Mouse (Mus musculus) CH12.LX (cell line): ENCODE results near the gene Dusp22. TPM values are rescaled to one million over a fixed set of nuclear protein-coding genes. Genes with fewer than 3 reads are reported as not detected.

Experiments
- DNase-seq: peaks from one replicate; pipeline ENCODE4 v3.0.0-alpha.2; 2013; ENCODE audit errors: extremely low read depth
- H3K27ac ChIP-seq: 2 replicates; pipeline ENCODE4 v1.5.1; 2012; ENCODE audit warnings: low read depth, mild to moderate bottlenecking, control low read depth, moderate library complexity; ENCODE audit not compliant: insufficient read depth
- H3K27me3 ChIP-seq: replicated peaks from 2 replicates; pipeline ENCODE3; 2012; ENCODE audit warnings: inconsistent platforms
- H3K36me3 ChIP-seq, 2 experiments: replicated peaks in 1 of 2; 2 replicates each; pipeline versions ENCODE3 to v1.6.1; 2012; ENCODE audit warnings: inconsistent platforms in 1 of 2, low read length in 1 of 2, mild to moderate bottlenecking in 1 of 2, mixed read lengths in 1 of 2, moderate library complexity in 1 of 2; ENCODE audit not compliant: control insufficient read depth in 1 of 2, insufficient read depth in 1 of 2
- H3K4me1 ChIP-seq, 2 experiments: 2 replicates each; pipeline ENCODE4 v1.6.1; 2012; ENCODE audit warnings: inconsistent platforms in 1 of 2, moderate library complexity in 1 of 2; ENCODE audit not compliant: insufficient read depth in 2 of 2, control insufficient read depth in 1 of 2
- H3K4me2 ChIP-seq: 2 replicates; pipeline ENCODE4 v1.6.1; 2012; ENCODE audit warnings: low read depth, mild to moderate bottlenecking, control low read depth; ENCODE audit not compliant: poor library complexity, insufficient read depth, severe bottlenecking
- H3K4me3 ChIP-seq, 3 experiments: fragments of 150-350 bp in 1 of 3; sonication (generic) in 1 of 3; replicated peaks in 1 of 3; 2 replicates each; pipeline versions ENCODE3 to v1.5.1; 2011 to 2012; ENCODE audit warnings: low read depth in 2 of 3, low read length in 2 of 3, mild to moderate bottlenecking in 2 of 3, moderate library complexity in 2 of 3, control low read depth in 1 of 3, improper control_type of control experiment in 1 of 3, inconsistent platforms in 1 of 3, mixed read lengths in 1 of 3; ENCODE audit not compliant: poor library complexity in 1 of 3
- H3K79me2 ChIP-seq: replicated peaks from 2 replicates; pipeline ENCODE4 v1.6.1; 2012; ENCODE audit warnings: mild to moderate bottlenecking, moderate library complexity; ENCODE audit not compliant: control insufficient read depth, poor library complexity, insufficient read depth, severe bottlenecking; ENCODE audit errors: extremely low read depth
- H3K9ac ChIP-seq: 2 replicates; pipeline ENCODE4 v1.6.1; 2012; ENCODE audit warnings: low read depth, mild to moderate bottlenecking, control low read depth, moderate library complexity; ENCODE audit not compliant: insufficient read depth
- H3K9me3 ChIP-seq: replicated peaks from 2 replicates; pipeline ENCODE3; 2012; ENCODE audit warnings: low read length, inconsistent platforms, mixed read lengths
- CHD1 ChIP-seq: IDR thresholded peaks from 2 replicates; pipeline ENCODE4 v1.6.1; 2012; ENCODE audit warnings: low read depth, low read length, improper control_type of control experiment, inconsistent platforms
- CTCF ChIP-seq, 2 experiments: IDR thresholded peaks in 1 of 2; conservative IDR thresholded peaks in 1 of 2; 2 replicates each; pipeline ENCODE4 v1.5.1; 2011 to 2012; ENCODE audit warnings: low read depth in 2 of 2, low read length in 2 of 2, improper control_type of control experiment in 1 of 2, inconsistent platforms in 1 of 2, mild to moderate bottlenecking in 1 of 2, moderate library complexity in 1 of 2
- ELF1 ChIP-seq: IDR thresholded peaks from 2 replicates; pipeline ENCODE4 v1.6.1; 2014; ENCODE audit warnings: low read depth, mild to moderate bottlenecking, inconsistent platforms, low read length, improper control_type of control experiment
- GABPA ChIP-seq: IDR thresholded peaks from 2 replicates; pipeline ENCODE4 v1.6.1; 2012; ENCODE audit warnings: low read depth, low read length, improper control_type of control experiment, inconsistent platforms; ENCODE audit not compliant: insufficient replicate concordance
- HCFC1 ChIP-seq: IDR thresholded peaks from 2 replicates; pipeline ENCODE4 v1.6.1; 2012; ENCODE audit warnings: low read depth, mild to moderate bottlenecking, inconsistent platforms, low read length, improper control_type of control experiment
- IRF4 ChIP-seq: IDR thresholded peaks from 2 replicates; pipeline ENCODE4 v1.6.1; 2014; ENCODE audit warnings: low read depth, mild to moderate bottlenecking, inconsistent platforms, low read length, improper control_type of control experiment
- KAT2A ChIP-seq: IDR thresholded peaks from 2 replicates; pipeline ENCODE4 v1.6.1; 2012; ENCODE audit warnings: low read length, improper control_type of control experiment, inconsistent platforms; ENCODE audit not compliant: insufficient replicate concordance
- MAX ChIP-seq: IDR thresholded peaks from 2 replicates; pipeline ENCODE4 v1.6.1; 2011; ENCODE audit warnings: low read length, improper control_type of control experiment
- MEF2A ChIP-seq: IDR thresholded peaks from 2 replicates; pipeline ENCODE4 v1.6.1; 2014; ENCODE audit warnings: low read depth, mild to moderate bottlenecking, inconsistent platforms, low read length, improper control_type of control experiment, borderline replicate concordance
- MXI1 ChIP-seq: IDR thresholded peaks from 2 replicates; pipeline ENCODE4 v1.6.1; 2011; ENCODE audit warnings: mild to moderate bottlenecking, low read depth, low read length, improper control_type of control experiment
- MYC ChIP-seq: IDR thresholded peaks from 2 replicates; pipeline ENCODE4 v1.6.1; 2011; ENCODE audit warnings: low read depth, mild to moderate bottlenecking, improper control_type of control experiment, low read length
- NELFE ChIP-seq: IDR thresholded peaks from 2 replicates; pipeline ENCODE4 v1.6.1; 2011; ENCODE audit warnings: low read depth, low read length, improper control_type of control experiment
- NRF1 ChIP-seq: IDR thresholded peaks from 2 replicates; pipeline ENCODE4 v1.6.1; 2014; ENCODE audit warnings: low read depth, mild to moderate bottlenecking, inconsistent platforms, low read length, improper control_type of control experiment, moderate library complexity
- PAX5 ChIP-seq: IDR thresholded peaks from 2 replicates; pipeline ENCODE4 v1.6.1; 2012; ENCODE audit warnings: low read length, inconsistent platforms, mixed read lengths
- POLR2A ChIP-seq: IDR thresholded peaks from 2 replicates; pipeline ENCODE4 v1.6.1; 2011; ENCODE audit warnings: low read depth, mild to moderate bottlenecking, improper control_type of control experiment, low read length
- POLR2AphosphoS2 ChIP-seq: IDR thresholded peaks from 2 replicates; pipeline ENCODE4 v1.6.1; 2011; ENCODE audit warnings: low read depth, low read length, improper control_type of control experiment
- RAD21 ChIP-seq: IDR thresholded peaks from 2 replicates; pipeline ENCODE4 v1.6.1; 2011; ENCODE audit warnings: low read depth, mild to moderate bottlenecking, low read length, improper control_type of control experiment, moderate library complexity
- RCOR1 ChIP-seq: conservative IDR thresholded peaks from 2 replicates; pipeline ENCODE4 v1.6.1; 2012; ENCODE audit warnings: low read depth, mild to moderate bottlenecking, inconsistent platforms, low read length, improper control_type of control experiment
- SIN3A ChIP-seq: IDR thresholded peaks from 2 replicates; pipeline ENCODE4 v1.6.1; 2012; ENCODE audit warnings: low read length, improper control_type of control experiment, inconsistent platforms
- TBP ChIP-seq: conservative IDR thresholded peaks from 2 replicates; pipeline ENCODE4 v1.6.1; 2011; ENCODE audit warnings: low read depth, low read length, improper control_type of control experiment
- TCF12 ChIP-seq: IDR thresholded peaks from 2 replicates; pipeline ENCODE4 v1.6.1; 2014; ENCODE audit warnings: low read depth, mild to moderate bottlenecking, inconsistent platforms, low read length, improper control_type of control experiment
- UBTF ChIP-seq: IDR thresholded peaks from 2 replicates; pipeline ENCODE4 v1.6.1; 2012; ENCODE audit warnings: low read depth, mild to moderate bottlenecking, inconsistent platforms, low read length, improper control_type of control experiment, moderate library complexity
- USF2 ChIP-seq: conservative IDR thresholded peaks from 2 replicates; pipeline ENCODE4 v1.6.1; 2011; ENCODE audit warnings: low read depth, low read length, improper control_type of control experiment
- ZMIZ1 ChIP-seq: IDR thresholded peaks from 2 replicates; pipeline ENCODE4 v1.6.1; 2012; ENCODE audit warnings: low read depth, mild to moderate bottlenecking, inconsistent platforms, low read length, improper control_type of control experiment
- ZNF384 ChIP-seq: IDR thresholded peaks from 2 replicates; pipeline ENCODE4 v1.6.1; 2012; ENCODE audit warnings: low read depth, low read length, improper control_type of control experiment, inconsistent platforms
- dilution Hi-C: fragments of 300-500 bp; cut with MboI; formaldehyde crosslinking; loops from 2 replicates; pipeline ENCODE4 v1.14.3; 2020; ENCODE audit warnings: low sequenced_read_pairs; ENCODE audit not compliant: extremely low pct_unique_long_range_greater_than_20kb, extremely low pct_ligation_motif_present
- in situ Hi-C: fragments of 300-500 bp; cut with MboI; formaldehyde crosslinking; loops from 3 replicates; pipeline ENCODE4 v1.14.3; 2019; ENCODE audit warnings: low sequenced_read_pairs, low pct_ligation_motif_present, low pct_unique_long_range_greater_than_20kb, mixed read lengths
- polyA plus RNA-seq: library from polyadenylated mRNA; unstranded; fragments of >175 nt; gene quantifications from 2 replicates; pipeline ENCODE4 v1.2.1, GENCODE M21; 2012; ENCODE audit warnings: low read depth; ENCODE audit not compliant: insufficient read length
- total RNA-seq, 2 experiments: library from RNA; depleted of rRNA; stranded (reverse); fragments of 300-350 nt in 1 of 2; fragments of >200 nt in 1 of 2; gene quantifications; 2 replicates each; pipeline ENCODE4 v1.2.3; 2012 to 2014

Gene Dusp22
- total and polyA plus RNA-seq, 3 experiments: 18.0 to 28.7 (median 22.5) TPM

- TF ChIP-seq MXI1 (peak; percentile 84), RAD21 (no peak; the same call in 1 of the 2 replicates), CTCF (conservative IDR thresholded peaks at IDR 0.05 in 1 of 2, IDR thresholded peaks at IDR 0.05 in 1 of 2; ENCODE audit: low read depth in 2 of 2, low read length in 2 of 2) (no peak; a peak in 1 of 4 replicates), PAX5 (no peak), MAX (peak; percentile 28; the same call in 1 of the 2 replicates), USF2 (no peak), MYC (peak; percentile 77), NELFE (no peak), KAT2A (no peak), GABPA (no peak), RCOR1 (no peak)
These were observed 87.7 kb downstream of the Dusp22 start (continued) for GRCm38 (mm10) chr13:30747504-30747903.

DNA sequence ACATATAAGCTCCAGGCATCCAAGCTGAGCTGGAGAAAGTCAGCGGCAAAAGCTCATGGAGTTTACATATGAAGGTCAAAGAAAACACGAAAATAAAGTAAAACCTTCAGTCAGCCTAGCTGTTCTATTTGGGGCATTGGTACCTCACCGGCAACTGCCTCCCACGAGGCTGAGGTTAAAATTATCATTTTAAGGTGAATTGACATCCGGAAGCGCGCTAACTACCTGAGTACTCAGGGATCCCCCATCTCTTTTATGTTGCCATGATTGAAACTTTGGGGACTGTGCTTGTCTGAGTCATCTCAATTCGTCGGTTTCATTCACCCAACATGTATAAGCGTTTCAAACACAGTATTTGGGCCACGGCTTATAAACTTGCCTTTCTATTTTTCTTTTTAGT, 88.5 kb downstream of the Dusp22 start:
- peaks cover 23 to 29% of the 10 kb centered on the region in 2 experiments for H3K36me3 ChIP-seq
- H3K79me2 ChIP-seq: peaks cover 43% of the 10 kb centered on the region
- TF ChIP-seq ELF1 (0 out of 2 replicates have a peak, but pooled peaks have one; percentile 15), TCF12 (peak; percentile 9; the same call in 1 of the 2 replicates), MXI1 (no peak)
- H3K4me1 ChIP-seq: peaks cover 9 to 41% of the 10 kb centered on the region in 2 experiments
- DNase-seq: no peak
- no peaks in the 10 kb centered on the region for H3K9me3 ChIP-seq
- peak overlapping the region; percentile 87 to 98 (median 90) for H3K4me3 ChIP-seq
- no peaks in the 10 kb centered on the region for H3K27me3 ChIP-seq
- peak overlapping the region; percentile 57; the same call in 1 of the 2 replicates for H3K27ac ChIP-seq
- H3K9ac ChIP-seq: peak overlapping the region; percentile 79
- dilution Hi-C loops: no loop called here
- in situ Hi-C loops: no loop called here
- H3K4me2 ChIP-seq: peak overlapping the region; percentile 96

DNA sequence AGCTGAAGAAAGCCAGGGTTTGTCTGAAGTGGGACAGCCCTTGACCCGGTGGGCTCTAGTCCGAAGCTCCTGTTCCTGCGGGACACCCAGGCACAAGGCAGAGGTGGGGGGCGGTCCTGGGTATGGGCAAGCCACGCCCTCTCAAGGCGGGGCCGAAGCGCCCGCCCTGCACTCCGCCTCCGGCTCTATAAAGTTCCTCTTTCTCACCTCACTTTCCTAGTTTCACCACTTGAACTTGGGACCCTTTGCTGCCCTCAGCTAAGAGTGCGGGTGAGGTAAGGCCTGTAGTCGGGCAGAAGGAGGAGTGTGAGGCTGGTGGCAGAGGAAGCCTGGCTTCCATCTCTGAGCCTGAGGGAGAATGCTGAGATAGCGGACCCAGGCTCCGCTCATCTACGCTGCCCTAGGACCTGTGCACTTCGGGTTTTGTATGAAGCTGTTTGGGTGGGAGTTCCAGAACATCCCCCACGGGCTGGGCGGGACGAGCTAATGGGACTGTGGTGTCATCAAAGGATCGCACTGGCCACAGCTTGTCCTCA, 89.3 kb downstream of the Dusp22 start, which contains the start of gene Irf4:
Irf4 (plus strand) TSS at position 206 of the 536 bp plus-strand sequence.
- Histone ChIP-seq H3K4me1 (peaks cover 11 to 43% of the 10 kb centered on the region in 2 experiments), H3K36me3 (peaks cover 25 to 36% of the 10 kb centered on the region in 2 experiments), H3K27me3 (no peaks in the 10 kb centered on the region), H3K4me2 (peak within 1 kb of the TSS; percentile 96), H3K79me2 (peaks cover 51% of the 10 kb centered on the region), H3K9ac (peak within 1 kb of the TSS; percentile 91), H3K4me3 (peak within 1 kb of the TSS; percentile 87 to 98 (median 90)), H3K9me3 (no peaks in the 10 kb centered on the region), H3K27ac (peak within 1 kb of the TSS; percentile 83)
- peak; percentile 98 for TF ChIP-seq TBP
- peak; percentile 56; the same call in 1 of the 2 replicates for TF ChIP-seq IRF4
- TF ChIP-seq NELFE: peak; percentile 100
- TF ChIP-seq MYC: 0 out of 2 replicates have a peak, but pooled peaks have one; percentile 29
- no peak for TF ChIP-seq GABPA
- TF ChIP-seq TCF12: peak; percentile 94
- TF ChIP-seq UBTF: peak; percentile 66; the same call in 1 of the 2 replicates
- peak; percentile 99 for TF ChIP-seq ZMIZ1
- peak; percentile 54 for TF ChIP-seq HCFC1
- TF ChIP-seq NRF1: 0 out of 2 replicates have a peak, but pooled peaks have one; percentile 6
- peak; percentile 100 for TF ChIP-seq POLR2A
- no peak for TF ChIP-seq CHD1
- TF ChIP-seq MAX: no peak
- 0 out of 2 replicates have a peak, but pooled peaks have one; percentile 76 for TF ChIP-seq SIN3A
- no peak for TF ChIP-seq ZNF384
- no peak for TF ChIP-seq KAT2A
- peak; percentile 98 for TF ChIP-seq POLR2AphosphoS2
- peak; percentile 22; the same call in 1 of the 2 replicates for TF ChIP-seq ELF1
- TF ChIP-seq MEF2A: peak; percentile 58
- dilution Hi-C loops: no loop called here
- in situ Hi-C loops: no loop called here
- DNase-seq: peak; percentile 91
